Mouse (Mus musculus): ENCODE measurements around the gene Fgfr2.
"Not testable (repeated sequence)": the region's sequence is repeated elsewhere in the genome, so short reads cannot be mapped to it uniquely, and the experiment has no call there.

Gene Fgfr2

DNA sequence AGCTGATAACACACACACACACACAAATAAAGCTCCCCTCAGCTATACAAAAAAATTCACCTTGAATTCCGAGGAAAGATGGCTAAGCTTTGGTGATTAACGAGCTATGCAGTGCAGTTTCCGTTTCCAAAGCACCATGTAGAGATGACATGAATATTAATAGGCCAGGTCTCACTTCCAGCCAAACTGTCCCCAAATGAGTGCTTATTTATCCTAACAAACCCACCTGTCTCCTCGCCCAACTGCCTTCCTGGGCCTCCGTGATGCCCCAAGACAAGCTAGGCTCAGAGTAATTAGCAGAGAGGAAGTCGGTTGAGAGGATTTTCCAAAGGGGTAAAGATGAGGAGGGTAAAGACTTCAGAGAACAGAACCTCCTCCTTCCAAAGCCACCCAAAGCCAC is 2652.1 kb downstream of the Fgfr2 start:
- no peak for DNase-seq (ENCODE audit: low read depth, low spot score)

DNA sequence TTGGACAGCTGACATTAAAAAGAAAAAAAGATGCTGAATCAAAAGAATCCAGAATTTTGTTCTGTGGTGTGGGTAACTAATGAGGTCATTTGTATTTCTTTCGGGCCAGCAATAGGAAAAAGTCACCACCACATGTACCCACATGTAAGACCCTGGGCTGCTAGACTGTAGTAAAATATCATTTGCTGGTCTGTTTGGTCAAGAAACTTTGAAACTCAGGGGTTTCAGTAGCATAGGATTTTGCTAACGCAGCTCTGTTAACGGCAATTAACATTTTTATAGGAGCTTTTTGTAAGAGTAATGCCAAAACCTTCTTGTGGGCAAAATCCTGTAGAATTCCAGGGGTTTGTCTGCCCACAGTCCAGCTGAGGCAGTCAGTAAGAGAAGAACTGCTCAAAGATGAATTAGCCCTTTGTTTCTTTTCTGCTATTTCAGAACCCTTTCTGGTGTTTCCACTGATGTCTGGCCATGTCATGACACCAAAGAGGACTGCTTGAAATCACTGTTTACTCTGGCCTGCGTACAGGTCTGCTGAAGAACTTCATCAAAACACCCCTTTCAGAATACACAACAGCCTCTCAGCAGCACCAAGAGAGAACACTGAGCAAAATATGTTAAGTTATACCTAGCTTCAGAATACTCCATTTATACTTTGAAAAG is 2667.4 kb downstream of the Fgfr2 start:
- DNase-seq (ENCODE audit: low read depth, low spot score) = no peak

DNA sequence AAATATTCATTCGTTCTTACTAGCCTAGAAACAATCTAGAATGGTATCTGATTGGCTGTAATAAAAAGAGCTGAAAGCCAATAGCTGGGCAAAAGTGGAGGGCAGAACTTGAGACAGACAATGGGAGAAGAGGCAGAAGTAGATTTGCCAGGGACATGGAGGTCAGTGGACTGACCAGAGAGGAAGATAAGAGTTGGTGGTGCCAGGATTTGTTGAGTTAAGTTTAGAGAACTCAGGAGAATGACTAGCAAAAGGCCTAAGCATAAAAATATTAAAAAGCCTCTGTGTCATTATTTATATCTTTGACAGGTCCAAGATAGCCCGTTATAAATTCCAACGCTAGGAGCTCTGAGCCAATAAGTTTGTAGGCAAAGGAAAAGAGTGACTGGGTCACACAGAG is 2668.9 kb downstream of the Fgfr2 start:
- no peak for DNase-seq (ENCODE audit: low read depth, low spot score)

DNA sequence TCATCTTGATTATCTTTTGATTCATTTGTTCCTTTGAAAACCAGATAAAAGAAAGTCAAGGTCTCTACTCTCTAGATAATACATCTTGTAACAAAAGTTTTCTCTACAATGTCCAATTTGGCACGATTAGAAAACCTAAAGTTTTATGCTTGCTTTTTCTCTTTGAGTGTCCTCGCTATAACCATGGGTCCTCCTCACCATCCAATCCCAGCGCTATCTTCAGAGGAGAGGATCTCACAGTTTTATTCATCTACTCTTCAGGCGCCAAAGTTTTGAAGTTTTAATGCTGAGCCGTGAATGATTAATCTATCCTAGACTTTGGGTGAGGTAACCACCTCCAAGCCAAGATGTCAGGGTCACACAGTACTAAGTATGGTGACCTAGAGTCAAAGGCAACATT is 2687.4 kb downstream of the Fgfr2 start:
- DNase-seq (ENCODE audit: low read depth, low spot score) = no peak

DNA sequence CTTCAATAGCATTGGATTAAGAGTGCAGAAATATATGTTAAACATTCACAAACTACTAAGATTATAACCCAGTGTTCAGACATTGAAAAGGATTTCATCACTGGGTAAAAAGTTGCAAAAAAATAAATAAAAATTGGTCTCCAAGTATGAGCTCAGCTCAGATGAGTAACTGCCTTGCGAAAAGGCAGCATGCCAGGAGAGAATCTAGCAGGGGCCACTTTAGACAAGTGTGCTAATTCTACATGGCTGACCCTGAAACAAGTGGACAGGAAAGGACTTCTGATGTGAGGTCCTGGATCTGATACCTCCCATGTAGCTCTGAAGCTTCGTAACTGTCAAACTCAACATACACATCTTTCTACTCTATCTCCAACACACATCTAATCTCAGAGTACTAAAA is 2691.0 kb downstream of the Fgfr2 start:
- no peak for DNase-seq (ENCODE audit: low read depth, low spot score)

DNA sequence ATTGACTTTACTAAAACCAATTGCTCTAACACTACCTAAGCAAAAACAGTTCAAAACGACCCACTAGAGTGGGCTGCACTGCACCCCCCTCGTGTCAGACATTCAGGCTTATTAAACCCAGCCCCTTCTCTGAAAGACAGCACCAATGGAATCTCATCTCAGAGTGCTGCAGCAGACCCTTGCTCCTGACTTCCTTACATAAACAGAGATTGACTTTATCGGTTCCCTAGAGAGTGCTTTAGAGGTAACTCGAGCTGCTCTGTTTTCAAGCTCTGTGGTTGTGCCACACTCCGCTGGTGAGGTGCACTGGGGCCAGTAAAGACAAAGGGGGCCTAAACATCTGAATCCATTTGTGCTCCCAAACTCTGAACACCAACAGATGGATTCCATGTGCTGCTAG is 2696.6 kb downstream of the Fgfr2 start:
- DNase-seq (ENCODE audit: low read depth, low spot score) = no peak

DNA sequence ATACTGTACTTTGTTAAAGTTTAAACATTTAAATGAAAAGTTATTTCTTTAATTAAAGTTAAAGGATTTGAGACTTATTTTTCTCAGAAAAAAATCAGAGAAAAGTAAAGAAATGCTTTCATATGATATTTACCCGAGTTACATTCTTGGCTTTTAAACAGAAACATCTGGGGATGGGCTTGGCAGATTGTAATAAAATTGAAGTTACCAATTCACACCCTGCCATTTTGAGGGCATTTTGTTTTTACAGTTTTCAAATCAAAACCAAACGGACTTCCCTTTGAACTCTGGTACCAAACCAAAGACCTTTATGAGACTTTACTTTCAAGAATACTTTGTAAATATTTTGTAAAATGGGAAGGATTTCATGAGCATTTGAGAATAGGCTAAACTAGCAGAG is 2697.2 kb downstream of the Fgfr2 start:
- DNase-seq (ENCODE audit: low read depth, low spot score) = no peak

DNA sequence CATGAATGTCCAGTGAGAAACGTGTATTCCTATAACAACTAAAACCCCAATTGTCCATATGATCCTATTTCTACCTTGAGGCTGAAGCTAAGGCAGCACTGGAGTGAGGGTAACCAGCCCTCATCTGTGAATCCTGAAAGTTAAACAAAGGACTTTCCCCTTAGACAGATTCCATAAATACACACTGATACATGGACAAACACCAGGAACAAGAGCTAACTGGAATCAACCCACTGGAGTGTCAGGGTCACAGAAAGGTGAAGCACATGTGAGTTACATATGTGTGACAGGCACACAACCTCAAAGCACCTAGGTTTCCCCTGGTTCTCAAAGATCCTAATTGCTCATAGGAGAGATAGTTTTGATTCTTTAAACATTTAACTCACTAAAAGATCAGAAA is 2703.2 kb downstream of the Fgfr2 start:
- DNase-seq (ENCODE audit: low read depth, low spot score) = no peak

DNA sequence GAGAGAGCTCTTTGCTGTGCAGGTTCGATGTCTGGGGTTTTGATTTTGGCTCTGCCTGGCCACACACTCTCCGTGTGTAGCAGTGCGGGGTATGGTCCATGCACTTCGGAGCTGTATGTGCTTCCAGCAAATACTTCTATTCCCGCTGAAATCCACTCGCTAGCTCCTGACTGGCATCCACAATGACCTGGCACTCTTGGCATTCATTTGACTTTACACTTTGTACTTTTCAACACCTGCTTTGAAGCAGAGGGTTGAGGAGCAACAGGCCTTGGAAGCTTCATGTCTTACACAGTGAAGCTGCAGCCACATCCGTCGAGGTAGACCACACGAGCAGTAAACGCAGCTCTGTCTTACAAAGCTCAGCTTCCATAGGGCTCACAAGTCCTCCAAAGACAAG is 2715.5 kb downstream of the Fgfr2 start:
- no peak for DNase-seq (ENCODE audit: low read depth, low spot score)

DNA sequence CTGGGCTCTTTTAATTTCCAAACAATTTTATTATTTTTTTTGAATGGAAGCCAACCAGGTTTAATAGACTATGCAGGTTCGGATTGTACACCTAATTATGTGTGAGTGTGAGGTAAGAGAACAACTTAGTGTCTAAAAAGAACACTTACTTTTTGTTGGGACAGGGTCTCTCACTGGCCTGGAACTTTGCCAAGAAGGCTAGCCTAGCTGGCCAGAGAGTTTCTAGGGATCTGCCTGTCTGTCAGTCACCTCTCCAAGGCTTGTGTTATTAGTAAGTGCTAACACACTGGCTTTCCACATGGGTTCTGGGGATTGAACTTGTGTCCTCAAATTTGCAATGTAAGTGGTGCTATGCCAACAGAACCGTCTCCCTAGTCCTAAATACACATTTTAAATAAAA is 2719.8 kb downstream of the Fgfr2 start:
- DNase-seq (ENCODE audit: low read depth, low spot score) = no peak

DNA sequence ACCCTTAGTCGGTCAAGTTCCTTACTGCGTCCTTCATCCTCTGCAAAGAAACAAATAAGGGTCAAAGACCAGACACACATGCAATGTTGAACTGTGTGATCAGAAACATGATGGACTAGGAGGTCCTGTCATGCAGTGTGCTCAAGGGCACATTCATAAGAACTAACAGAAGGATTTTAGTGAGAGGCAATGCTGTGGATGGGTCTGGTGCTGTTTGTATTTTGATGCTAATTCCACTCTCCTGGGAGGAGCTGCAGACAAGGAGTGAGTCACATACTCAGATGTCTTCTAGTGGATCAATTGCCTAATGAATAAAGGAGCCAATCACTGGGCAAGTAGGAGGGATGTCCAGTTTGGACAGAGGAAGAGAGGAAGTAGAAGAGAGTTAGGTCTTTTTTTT is 2728.5 kb downstream of the Fgfr2 start:
- DNase-seq (ENCODE audit: low read depth, low spot score) = no peak

DNA sequence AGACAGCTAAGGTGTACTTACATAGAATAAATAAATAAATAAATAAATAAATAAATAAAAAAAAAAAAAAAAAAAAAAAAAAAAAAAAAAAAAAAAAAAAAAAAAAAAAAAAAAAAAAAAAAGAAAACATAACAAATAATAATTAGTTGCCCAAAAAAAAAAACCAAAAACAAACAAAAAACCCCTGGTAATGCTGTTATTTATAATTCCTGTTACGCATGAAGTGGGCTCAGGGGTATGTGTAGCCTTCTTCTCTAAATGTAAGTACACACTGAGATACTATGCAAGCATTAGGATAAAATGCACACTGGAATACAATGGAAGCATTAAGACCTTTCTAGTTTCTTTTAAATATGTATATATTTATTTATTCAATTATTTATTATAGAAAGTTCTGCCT is 2733.1 kb downstream of the Fgfr2 start:
- DNase-seq (ENCODE audit: low read depth, low spot score) = not testable (repeated sequence)

DNA sequence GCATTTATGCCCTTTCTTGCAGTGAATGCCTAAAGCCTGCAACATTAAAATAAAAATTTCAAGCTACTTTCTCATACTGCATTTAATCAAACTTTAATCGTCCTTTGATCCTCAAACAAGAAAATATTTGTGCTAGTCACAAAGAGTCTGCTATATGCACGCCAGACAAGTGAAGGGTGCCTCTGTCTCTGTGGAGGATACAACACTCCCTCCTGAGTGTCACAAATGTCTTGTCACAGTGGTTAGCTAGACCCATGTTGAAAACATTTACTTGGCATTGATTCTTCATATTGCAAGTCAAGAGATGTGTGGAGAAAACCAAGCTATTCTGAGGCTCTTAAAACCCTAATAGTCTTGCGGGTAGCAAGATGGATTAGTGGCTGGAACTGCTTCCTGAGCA is 2736.8 kb downstream of the Fgfr2 start:
- DNase-seq (ENCODE audit: low read depth, low spot score) = no peak

DNA sequence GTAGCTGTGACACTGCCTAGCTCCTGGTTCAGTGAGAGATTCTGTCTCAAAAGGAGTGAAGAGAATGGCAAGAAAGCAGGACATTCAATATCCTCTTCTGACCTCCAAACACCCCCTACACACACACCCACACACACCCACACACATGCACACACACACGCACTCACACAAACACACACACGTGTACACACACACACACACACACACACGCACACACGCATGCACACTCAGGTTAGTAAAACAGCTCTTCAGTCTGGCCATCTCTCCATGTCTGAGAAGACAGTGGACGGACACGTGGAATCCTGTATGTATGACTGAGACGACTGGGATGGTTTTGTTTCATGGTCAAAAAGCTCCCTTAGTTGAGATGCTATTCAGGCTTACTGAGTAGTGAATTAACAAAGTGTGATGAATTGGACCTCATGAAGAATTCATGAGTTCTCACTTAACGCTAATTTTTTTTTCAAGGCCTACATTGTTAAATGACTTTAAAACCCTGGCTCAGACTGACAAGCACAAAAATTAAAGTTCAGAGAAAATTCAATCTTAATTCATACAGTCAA is 2737.3 kb downstream of the Fgfr2 start:
- no peak for DNase-seq (ENCODE audit: low read depth, low spot score)

DNA sequence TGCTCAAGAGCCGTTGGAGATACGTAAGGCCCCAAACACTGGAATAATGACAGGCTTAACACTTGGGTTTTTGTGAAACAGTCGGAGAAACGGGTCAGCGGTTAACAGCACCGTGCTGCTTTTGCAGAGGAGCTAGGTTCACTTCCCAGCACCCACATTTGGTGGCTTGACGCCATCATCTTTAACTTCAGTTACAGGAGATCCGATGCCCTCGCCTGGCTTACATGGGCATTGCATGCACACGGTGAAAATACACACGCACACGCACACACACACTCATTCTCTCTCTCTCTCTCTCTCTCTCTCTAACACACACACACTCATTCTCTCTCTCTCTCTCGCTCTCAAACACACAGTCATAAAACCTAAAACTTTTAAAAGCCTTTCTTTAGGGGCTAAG is 2741.0 kb downstream of the Fgfr2 start:
- DNase-seq (ENCODE audit: low read depth, low spot score) = no peak

DNA sequence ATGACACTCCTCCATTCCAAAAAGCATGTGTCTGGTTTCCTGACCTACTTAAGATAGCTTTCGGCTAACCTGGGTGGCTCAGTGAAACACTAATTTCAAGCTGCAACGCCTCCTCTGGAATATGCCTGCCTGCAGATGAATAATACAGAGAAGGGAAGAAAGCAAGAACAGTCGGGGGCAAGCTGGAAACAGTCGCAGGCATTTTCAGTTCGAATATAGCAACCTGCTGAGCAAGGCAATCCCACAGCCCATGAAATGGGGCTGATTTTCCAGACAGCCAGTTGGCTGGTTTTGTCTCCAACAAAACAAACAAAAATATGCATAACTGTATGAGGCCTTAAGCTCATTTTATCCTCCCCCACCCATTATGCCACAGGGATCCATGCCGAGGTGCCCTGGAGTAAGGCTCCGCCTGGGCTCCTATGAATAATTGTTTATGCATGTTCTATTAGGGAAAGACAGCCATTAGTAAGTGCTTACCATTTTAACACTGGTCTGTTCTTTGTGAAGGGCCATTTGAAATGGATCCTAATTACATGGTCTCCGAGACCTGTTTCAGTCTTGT is 2741.7 kb downstream of the Fgfr2 start:
- DNase-seq (ENCODE audit: low read depth, low spot score) = no peak

DNA sequence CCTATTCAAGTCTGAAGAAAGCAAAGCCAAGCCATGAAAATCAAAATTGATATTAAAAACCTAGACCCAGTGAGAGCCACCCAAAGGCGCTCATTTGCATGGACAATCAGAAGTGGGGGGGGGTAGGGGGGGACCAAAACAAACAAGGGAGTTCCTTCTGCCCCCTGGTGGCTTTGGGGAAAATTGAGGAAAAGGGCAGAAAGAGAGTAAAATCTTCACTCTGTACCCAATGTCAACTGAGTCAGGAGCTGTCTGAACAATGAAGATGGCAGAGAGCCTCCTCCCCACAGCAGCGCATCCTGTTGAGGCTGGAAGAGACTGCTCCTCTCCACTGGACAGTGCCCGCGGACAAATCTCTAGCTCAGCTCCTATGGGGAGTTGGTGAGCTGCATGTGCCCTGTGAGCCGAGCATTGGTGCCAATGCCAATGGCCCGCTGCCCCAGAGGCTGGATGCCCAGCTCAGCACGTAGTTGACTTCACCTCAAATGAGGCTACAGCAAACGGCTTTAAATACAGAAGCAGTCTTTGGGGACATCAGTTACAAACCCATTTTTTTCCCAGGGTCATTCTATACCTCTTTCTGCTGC is 2742.3 kb downstream of the Fgfr2 start:
- no peak for DNase-seq (ENCODE audit: low read depth, low spot score)

DNA sequence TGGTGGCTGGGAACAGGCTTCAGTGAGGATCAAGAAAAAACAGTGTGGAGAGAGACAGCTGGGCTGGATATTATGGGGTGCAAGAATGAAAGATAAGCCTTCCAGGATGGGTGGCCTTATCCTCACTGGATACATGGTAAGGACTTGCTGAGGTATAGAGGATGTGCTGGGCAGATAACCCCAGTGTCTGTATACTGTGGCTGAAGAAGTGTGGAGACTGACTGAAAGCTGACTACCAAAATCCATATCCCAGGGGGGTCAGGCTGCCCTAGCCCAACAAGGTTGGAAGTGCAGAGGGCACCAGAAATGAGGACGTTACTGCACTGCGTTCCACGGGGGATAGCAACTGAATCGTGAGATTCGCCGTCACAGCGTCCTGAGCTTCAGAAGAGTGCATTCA is 2742.8 kb downstream of the Fgfr2 start:
- no peak for DNase-seq (ENCODE audit: low read depth, low spot score)

DNA sequence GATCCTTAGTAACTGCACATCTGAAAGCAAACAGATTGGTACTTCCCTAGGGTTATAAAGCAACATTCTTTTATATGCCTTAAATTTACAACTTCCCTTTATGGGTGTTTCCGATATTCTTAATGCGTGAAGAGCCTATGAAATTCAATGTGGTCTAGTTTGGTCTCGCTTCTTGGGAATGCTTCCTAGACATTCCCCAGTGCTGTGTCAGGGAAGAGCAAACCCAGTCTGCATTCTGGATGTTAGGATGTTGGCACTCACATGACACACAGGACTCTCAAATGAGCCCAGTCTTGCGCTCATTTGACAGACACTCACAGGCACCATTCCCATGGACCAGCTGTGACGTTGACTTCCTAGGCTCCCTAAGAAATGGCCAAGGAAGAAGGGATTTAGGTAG is 2743.3 kb downstream of the Fgfr2 start:
- no peak for DNase-seq (ENCODE audit: low read depth, low spot score)

DNA sequence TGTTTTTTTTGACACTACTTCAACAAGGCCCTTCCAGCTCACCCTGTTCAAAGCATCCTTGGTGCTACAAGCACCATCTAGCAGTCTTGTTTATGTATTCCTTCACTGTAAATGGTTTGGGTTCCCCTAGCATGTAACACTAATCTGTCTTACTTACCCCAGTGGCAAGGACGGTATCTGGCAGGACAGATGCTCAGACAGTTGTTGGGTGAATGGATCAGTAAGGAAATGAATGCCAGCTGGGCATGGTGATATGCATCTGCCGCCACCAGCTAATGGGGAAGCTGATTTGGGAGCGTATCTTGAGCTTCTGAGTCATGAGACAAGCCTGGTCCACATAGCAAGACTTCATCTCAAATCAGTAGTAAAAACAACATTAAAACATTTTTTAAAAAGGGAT is 2744.8 kb downstream of the Fgfr2 start:
- DNase-seq (ENCODE audit: low read depth, low spot score) = no peak

DNA sequence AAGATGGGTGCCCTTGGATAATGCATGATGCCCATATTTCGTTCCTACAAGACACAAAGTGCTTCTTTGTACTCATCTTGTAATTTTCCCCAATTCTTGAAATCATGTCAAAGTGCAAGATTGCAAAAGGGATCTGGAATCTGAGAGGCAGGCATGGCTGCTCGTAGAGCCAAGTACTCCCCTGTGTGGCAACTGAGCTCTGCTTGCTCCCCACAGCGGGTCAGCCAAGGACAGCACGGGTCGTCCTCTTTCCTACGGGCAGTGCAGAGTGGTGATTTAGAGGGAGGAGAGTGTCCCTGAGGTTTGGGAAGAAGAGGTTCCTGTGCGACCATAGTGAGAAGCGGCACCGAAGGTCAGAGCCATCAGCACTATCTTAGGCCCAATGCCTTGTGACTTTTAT is 2748.8 kb downstream of the Fgfr2 start:
- DNase-seq (ENCODE audit: low read depth, low spot score) = no peak

DNA sequence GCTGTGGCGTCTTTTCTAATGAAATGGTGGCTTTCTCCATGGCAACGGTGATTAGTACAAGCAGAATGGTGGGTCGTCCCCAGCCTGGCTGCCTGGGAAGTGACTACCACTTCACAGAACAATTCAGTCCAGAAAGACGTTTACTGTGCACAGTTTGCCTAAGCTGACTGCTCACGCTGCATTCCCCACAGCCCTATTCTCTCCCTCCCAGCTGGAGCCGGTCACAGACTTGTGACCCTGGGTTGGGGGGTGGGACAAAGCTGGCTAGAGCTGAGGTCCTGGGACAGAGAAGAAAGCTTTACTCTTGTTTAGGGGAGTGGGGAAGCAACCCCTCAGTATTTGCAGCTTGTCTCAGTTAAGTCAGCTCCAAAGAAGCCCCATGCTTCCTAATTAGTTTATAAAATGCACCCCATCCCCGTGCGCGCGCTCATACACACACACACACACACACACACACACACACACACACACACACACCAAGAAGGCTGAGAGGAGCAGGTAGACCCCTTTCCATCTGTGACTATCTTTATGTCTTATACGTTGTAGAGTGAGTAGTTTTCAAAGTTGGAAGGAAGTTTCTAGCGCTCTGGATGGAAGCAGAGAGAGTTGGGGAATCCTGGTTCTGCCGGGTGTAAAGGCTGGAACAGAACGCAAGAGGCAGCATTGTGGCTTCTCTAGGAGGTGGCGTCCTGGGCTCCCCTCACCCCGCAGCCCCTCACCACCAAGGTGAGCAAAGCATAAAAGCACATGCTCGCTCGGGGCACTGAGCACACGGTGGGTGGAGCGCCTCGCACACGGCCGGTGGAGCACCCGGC is 2754.1 kb downstream of the Fgfr2 start:
- DNase-seq (ENCODE audit: low read depth, low spot score) = no peak
